Mouse (Mus musculus) testis, adult 2 months (tissue): ENCODE data around the gene Siae. TPM values are rescaled to one million over a fixed set of nuclear protein-coding genes. Genes with fewer than 3 reads are reported as not detected.

Experiments
- H3K27ac ChIP-seq: fragments of 200-500 bp; 2 replicates; pipeline ENCODE4 v1.5.1; 2012; ENCODE audit warnings: low read depth, low read length; ENCODE audit not compliant: control insufficient read depth, insufficient read depth
- H3K27me3 ChIP-seq: fragments of 200-500 bp; 2 replicates; pipeline ENCODE4 v1.6.1; 2012; ENCODE audit warnings: mild to moderate bottlenecking, low read length, moderate library complexity; ENCODE audit not compliant: control insufficient read depth, insufficient read depth
- H3K36me3 ChIP-seq: fragments of 200-500 bp; 2 replicates; pipeline ENCODE4 v1.6.1; 2012; ENCODE audit warnings: mild to moderate bottlenecking, low read length; ENCODE audit not compliant: control insufficient read depth, insufficient read depth
- H3K4me1 ChIP-seq: fragments of 200-500 bp; 2 replicates; pipeline ENCODE4 v1.6.1; 2012; ENCODE audit warnings: low read length; ENCODE audit not compliant: control insufficient read depth, insufficient read depth
- H3K4me3 ChIP-seq: fragments of 200-500 bp; 2 replicates; pipeline ENCODE4 v1.5.1; 2012; ENCODE audit warnings: low read depth, mild to moderate bottlenecking, low read length, moderate library complexity, mixed read lengths; ENCODE audit not compliant: control insufficient read depth
- CTCF ChIP-seq: fragments of 200-500 bp; IDR thresholded peaks from 2 replicates; pipeline ENCODE4 v1.5.1; 2012; ENCODE audit warnings: low read depth, mild to moderate bottlenecking, inconsistent platforms, low read length, moderate library complexity; ENCODE audit not compliant: control insufficient read depth, insufficient read depth, insufficient replicate concordance
- POLR2A ChIP-seq: fragments of 200-500 bp; IDR thresholded peaks from 2 replicates; pipeline ENCODE4 v1.6.1; 2012; ENCODE audit warnings: low read depth, mild to moderate bottlenecking, inconsistent platforms, low read length, moderate library complexity; ENCODE audit not compliant: control insufficient read depth
- polyA plus RNA-seq: library from polyadenylated mRNA; depleted of rRNA; stranded (reverse); fragments of >200 nt; gene quantifications from 2 replicates; pipeline ENCODE4 v1.2.3, GENCODE M21; 2012

Siae gene
- polyA plus RNA-seq, 1 experiment: 11.9 TPM

DNA sequence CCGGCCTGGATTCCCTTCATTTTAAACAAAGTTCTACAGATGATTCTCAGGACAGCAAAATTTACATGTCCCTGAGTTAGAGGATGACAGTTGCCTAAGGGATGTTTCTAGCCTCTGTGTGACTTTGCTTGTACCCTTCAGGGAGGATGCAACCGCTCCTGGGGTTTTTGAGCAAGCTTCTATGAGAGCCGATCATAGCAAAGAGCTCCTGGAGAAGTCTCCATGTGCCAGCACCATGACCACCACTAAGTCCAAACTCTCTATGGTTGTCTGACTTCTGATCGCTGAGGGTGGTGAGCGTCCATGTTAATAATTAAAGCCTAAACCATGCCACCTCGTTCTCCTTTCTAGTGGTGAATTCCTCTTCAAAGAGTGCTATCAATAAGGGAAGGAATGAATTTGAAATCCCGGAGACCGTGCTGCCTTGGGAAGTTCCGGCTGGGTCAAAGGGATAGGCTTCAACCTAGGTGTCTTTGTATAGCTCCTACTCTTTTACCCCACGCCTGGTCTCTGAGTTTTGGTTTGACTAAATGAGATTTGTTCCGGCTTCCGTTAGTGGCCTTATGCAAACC is 11.5 kb upstream of the Siae start:
- H3K27me3 ChIP-seq: no peaks in the 10 kb centered on the region
- TF ChIP-seq CTCF (no peak), POLR2A (no peak)
- no peak overlapping the region for H3K27ac ChIP-seq
- no peak overlapping the region for H3K4me3 ChIP-seq
- H3K4me1 ChIP-seq: peaks cover 13% of the 10 kb centered on the region
- no peaks in the 10 kb centered on the region for H3K36me3 ChIP-seq

GRCm38 (mm10) chr9:37544447-37545165 is 10.9 kb upstream of the Siae start:
- Histone ChIP-seq H3K4me1 (peaks cover 10% of the 10 kb centered on the region), H3K27ac (no peak overlapping the region), H3K27me3 (no peaks in the 10 kb centered on the region), H3K4me3 (peak overlapping the region; percentile 48), H3K36me3 (no peaks in the 10 kb centered on the region)
- TF ChIP-seq POLR2A: no peak
- TF ChIP-seq CTCF: peak; percentile 58; the same call in 1 of the 2 replicates

DNA sequence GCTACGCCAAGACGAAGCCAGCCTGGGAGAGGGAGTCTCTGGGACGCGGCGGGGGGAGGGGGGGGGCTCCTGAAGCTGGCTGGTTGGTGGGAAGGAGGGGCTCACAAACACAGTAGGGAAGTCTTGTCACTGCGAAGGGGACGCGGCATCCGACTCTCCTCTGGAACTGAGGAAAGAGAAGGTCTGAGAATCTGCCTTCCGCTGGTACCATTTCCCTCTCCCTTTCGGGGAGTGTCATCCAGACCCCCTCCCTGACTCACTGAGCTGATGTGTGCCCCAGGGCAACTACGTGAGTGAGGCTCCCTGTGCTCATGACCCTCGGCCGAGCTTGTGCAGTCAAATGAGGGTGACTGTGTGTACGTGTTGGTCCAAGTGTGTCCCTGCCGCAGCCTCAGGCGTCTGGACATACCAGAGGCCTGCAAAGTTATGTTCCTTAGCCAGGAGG is 10.3 kb upstream of the Siae start:
- Histone ChIP-seq H3K4me1 (peaks cover 7% of the 10 kb centered on the region), H3K27me3 (no peaks in the 10 kb centered on the region), H3K4me3 (peak overlapping the region; percentile 48), H3K27ac (no peak overlapping the region), H3K36me3 (no peaks in the 10 kb centered on the region)
- TF ChIP-seq POLR2A (no peak), CTCF (no peak)

GRCm38 (mm10) chr9:37545847-37546452 is 9.5 kb upstream of the Siae start:
- Histone ChIP-seq H3K27me3 (no peaks in the 10 kb centered on the region), H3K4me3 (no peak overlapping the region), H3K27ac (no peak overlapping the region), H3K36me3 (no peaks in the 10 kb centered on the region), H3K4me1 (peaks cover 7% of the 10 kb centered on the region)
- TF ChIP-seq CTCF: no peak
- no peak for TF ChIP-seq POLR2A

- Histone ChIP-seq H3K27me3 (no peaks in the 10 kb centered on the region), H3K4me1 (peaks cover 7% of the 10 kb centered on the region), H3K27ac (no peak overlapping the region), H3K4me3 (no peak overlapping the region), H3K36me3 (no peaks in the 10 kb centered on the region)
- TF ChIP-seq CTCF (no peak), POLR2A (no peak)
These were observed 8.6 kb upstream of the Siae start for GRCm38 (mm10) chr9:37546889-37547288.

GRCm38 (mm10) chr9:37550435-37550834 is 5.1 kb upstream of the Siae start:
- Histone ChIP-seq H3K27ac (no peak overlapping the region), H3K36me3 (no peaks in the 10 kb centered on the region), H3K4me3 (no peak overlapping the region; the same call in 1 of the 2 replicates), H3K27me3 (no peaks in the 10 kb centered on the region), H3K4me1 (peaks cover 7% of the 10 kb centered on the region)
- TF ChIP-seq POLR2A (no peak), CTCF (no peak)
